Mouse (Mus musculus): ENCODE results near the gene Spon2. TPM values are rescaled to one million over a fixed set of nuclear protein-coding genes. Genes with fewer than 3 reads are reported as not detected.
A peak's percentile ranks its signal among the peaks of the same experiment; 100 is the strongest.

The Spon2 gene
- 1.1 and 1.9 TPM in 2 replicates for polyA plus RNA-seq (2015; fragmentation: Nextera tagmentation; extraction: Ambion mirVana)

- Histone ChIP-seq H3K27me3 (no peaks in the 10 kb centered on the region), H3K4me2 (no peak within 1 kb of the TSS), H3K9ac (no peak within 1 kb of the TSS; the same call in 1 of the 2 replicates), H3K4me1 (0 out of 2 replicates have a peak, but pooled peaks cover 7% of the 10 kb centered on the region), H3K27ac (no peak within 1 kb of the TSS), H3K36me3 (ENCODE audit: poor library complexity, severe bottlenecking) (no peaks in the 10 kb centered on the region), H3K9me3 (replicated peaks) (no peaks in the 10 kb centered on the region), H3K4me3 (no peak within 1 kb of the TSS)
- WGBS = 19% methylated on average over 5 of the region's 5 CpGs
- no peak for ATAC-seq
Observed at GRCm38 (mm10) chr5:33218081-33218480, at the start of gene Spon2. Gene Spon2, minus strand, starts transcription at chr5:33218455.

- no peaks in the 10 kb centered on the region for H3K9me3 ChIP-seq (replicated peaks)
- no peak overlapping the region for H3K4me2 ChIP-seq
- no peak overlapping the region for H3K27ac ChIP-seq
- no peaks in the 10 kb centered on the region for H3K4me1 ChIP-seq
- no peak for ATAC-seq
- H3K27me3 ChIP-seq = no peaks in the 10 kb centered on the region
- H3K36me3 ChIP-seq (ENCODE audit: poor library complexity, severe bottlenecking) = peaks cover 100% of the 10 kb centered on the region
- H3K9ac ChIP-seq = no peak overlapping the region
- WGBS = 89% methylated on average over 5 of the region's 5 CpGs
- no peak overlapping the region for H3K4me3 ChIP-seq
Observed at GRCm38 (mm10) chr5:33254416-33254815, 36.2 kb upstream of the Spon2 start.

- Histone ChIP-seq H3K27me3 (no peaks in the 10 kb centered on the region), H3K27ac (no peak overlapping the region), H3K9ac (no peak overlapping the region), H3K36me3 (ENCODE audit: poor library complexity, severe bottlenecking) (peaks cover 91% of the 10 kb centered on the region), H3K4me3 (no peak overlapping the region), H3K9me3 (replicated peaks) (no peaks in the 10 kb centered on the region), H3K4me1 (no peaks in the 10 kb centered on the region), H3K4me2 (no peak overlapping the region)
- ATAC-seq = no peak
- WGBS = 87% methylated on average over 12 of the region's 12 CpGs
Observed at GRCm38 (mm10) chr5:33248186-33248585, 29.9 kb upstream of the Spon2 start.

- Histone ChIP-seq H3K27ac (no peak overlapping the region), H3K9me3 (replicated peaks) (no peaks in the 10 kb centered on the region), H3K4me3 (no peak overlapping the region), H3K9ac (no peak overlapping the region), H3K4me2 (no peak overlapping the region), H3K4me1 (no peaks in the 10 kb centered on the region), H3K36me3 (ENCODE audit: poor library complexity, severe bottlenecking) (peaks cover 91% of the 10 kb centered on the region), H3K27me3 (no peaks in the 10 kb centered on the region)
- 93% methylated on average over 2 of the region's 2 CpGs for WGBS
- ATAC-seq = no peak
Observed at GRCm38 (mm10) chr5:33247387-33247786, 29.1 kb upstream of the Spon2 start.

GRCm38 (mm10) chr5:33245701-33246100 lies 27.4 kb upstream of the Spon2 start:
- H3K4me1 ChIP-seq = no peaks in the 10 kb centered on the region
- H3K36me3 ChIP-seq (ENCODE audit: poor library complexity, severe bottlenecking) = peaks cover 86% of the 10 kb centered on the region
- H3K9me3 ChIP-seq (replicated peaks) = no peaks in the 10 kb centered on the region
- H3K27me3 ChIP-seq = no peaks in the 10 kb centered on the region
- ATAC-seq = 0 out of 2 replicates have a peak, but pooled peaks have one; percentile 44
- H3K27ac ChIP-seq = no peak overlapping the region
- no peak overlapping the region for H3K9ac ChIP-seq
- no peak overlapping the region for H3K4me3 ChIP-seq
- H3K4me2 ChIP-seq = no peak overlapping the region
- WGBS = 87% methylated on average over 3 of the region's 3 CpGs

- Histone ChIP-seq H3K4me3 (no peak overlapping the region), H3K9me3 (replicated peaks) (no peaks in the 10 kb centered on the region), H3K27me3 (no peaks in the 10 kb centered on the region), H3K9ac (no peak overlapping the region), H3K27ac (no peak overlapping the region), H3K36me3 (ENCODE audit: poor library complexity, severe bottlenecking) (peaks cover 74% of the 10 kb centered on the region), H3K4me2 (no peak overlapping the region), H3K4me1 (no peaks in the 10 kb centered on the region)
- ATAC-seq = no peak
- 88% methylated on average over 5 of the region's 5 CpGs for WGBS
Observed at GRCm38 (mm10) chr5:33244377-33244920, 26.2 kb upstream of the Spon2 start.

GRCm38 (mm10) chr5:33239934-33240333 lies 21.7 kb upstream of the Spon2 start:
- H3K4me1 ChIP-seq = no peaks in the 10 kb centered on the region
- 0 out of 2 replicates have a peak overlapping the region, but pooled peaks have one; percentile 31 for H3K27ac ChIP-seq
- no peak overlapping the region for H3K9ac ChIP-seq
- H3K4me3 ChIP-seq = no peak overlapping the region
- no peaks in the 10 kb centered on the region for H3K9me3 ChIP-seq (replicated peaks)
- H3K36me3 ChIP-seq (ENCODE audit: poor library complexity, severe bottlenecking) = peaks cover 33% of the 10 kb centered on the region
- no peak overlapping the region for H3K4me2 ChIP-seq
- 49% methylated on average over 3 of the region's 3 CpGs for WGBS
- H3K27me3 ChIP-seq = no peaks in the 10 kb centered on the region
- ATAC-seq = no peak

- H3K4me1 ChIP-seq = no peaks in the 10 kb centered on the region
- H3K36me3 ChIP-seq (ENCODE audit: poor library complexity, severe bottlenecking) = peaks cover 29% of the 10 kb centered on the region
- no peak overlapping the region for H3K27ac ChIP-seq
- no peak overlapping the region for H3K4me2 ChIP-seq
- no peaks in the 10 kb centered on the region for H3K27me3 ChIP-seq
- no peak for ATAC-seq
- no peaks in the 10 kb centered on the region for H3K9me3 ChIP-seq (replicated peaks)
- no peak overlapping the region for H3K9ac ChIP-seq
- 83% methylated on average over 3 of the region's 3 CpGs for WGBS
- no peak overlapping the region for H3K4me3 ChIP-seq
Observed at GRCm38 (mm10) chr5:33239111-33239714, 21.0 kb upstream of the Spon2 start.

- H3K27ac ChIP-seq = no peak overlapping the region
- no peak for ATAC-seq
- no peak overlapping the region for H3K4me3 ChIP-seq
- H3K4me2 ChIP-seq = no peak overlapping the region
- H3K9me3 ChIP-seq (replicated peaks) = no peaks in the 10 kb centered on the region
- peaks cover 21% of the 10 kb centered on the region for H3K36me3 ChIP-seq (ENCODE audit: poor library complexity, severe bottlenecking)
- no peaks in the 10 kb centered on the region for H3K27me3 ChIP-seq
- H3K4me1 ChIP-seq = no peaks in the 10 kb centered on the region
- WGBS = 82% methylated on average over 3 of the region's 3 CpGs
- no peak overlapping the region for H3K9ac ChIP-seq
Observed at GRCm38 (mm10) chr5:33238256-33238645, 20.0 kb upstream of the Spon2 start.

GRCm38 (mm10) chr5:33237600-33238255 lies 19.5 kb upstream of the Spon2 start:
- no peaks in the 10 kb centered on the region for H3K4me1 ChIP-seq
- no peak overlapping the region for H3K4me2 ChIP-seq
- H3K27ac ChIP-seq = no peak overlapping the region
- peaks cover 16% of the 10 kb centered on the region for H3K36me3 ChIP-seq (ENCODE audit: poor library complexity, severe bottlenecking)
- no peak overlapping the region for H3K4me3 ChIP-seq
- H3K9me3 ChIP-seq (replicated peaks) = no peaks in the 10 kb centered on the region
- no peak overlapping the region for H3K9ac ChIP-seq
- no peak for ATAC-seq
- H3K27me3 ChIP-seq = no peaks in the 10 kb centered on the region
- 92% methylated on average over 11 of the region's 11 CpGs for WGBS

- Histone ChIP-seq H3K27ac (no peak overlapping the region), H3K4me1 (no peaks in the 10 kb centered on the region), H3K4me2 (no peak overlapping the region), H3K4me3 (no peak overlapping the region), H3K36me3 (ENCODE audit: poor library complexity, severe bottlenecking) (no peaks in the 10 kb centered on the region), H3K9me3 (replicated peaks) (no peaks in the 10 kb centered on the region), H3K9ac (no peak overlapping the region), H3K27me3 (no peaks in the 10 kb centered on the region)
- no peak for ATAC-seq
- WGBS = 72% methylated on average over 13 of the region's 13 CpGs
Observed at GRCm38 (mm10) chr5:33234391-33235031, 16.3 kb upstream of the Spon2 start.

- Histone ChIP-seq H3K4me3 (no peak overlapping the region), H3K27me3 (no peaks in the 10 kb centered on the region), H3K4me2 (no peak overlapping the region), H3K9ac (no peak overlapping the region), H3K27ac (no peak overlapping the region), H3K4me1 (no peaks in the 10 kb centered on the region), H3K9me3 (replicated peaks) (no peaks in the 10 kb centered on the region), H3K36me3 (ENCODE audit: poor library complexity, severe bottlenecking) (no peaks in the 10 kb centered on the region)
- no peak for ATAC-seq
- WGBS = 83% methylated on average over 5 of the region's 5 CpGs
Observed at GRCm38 (mm10) chr5:33232791-33233190, 14.5 kb upstream of the Spon2 start.
